Mouse (Mus musculus): Measurements from ENCODE around the gene Gab1.

- TF ChIP-seq CTCF (conservative IDR thresholded peaks at IDR 0.05; ENCODE audit: low read length) (no peak), NANOG (IDR thresholded peaks at IDR 0.05; ENCODE audit: borderline replicate concordance, low read length) (no peak), POU5F1 (IDR thresholded peaks at IDR 0.05; ENCODE audit: borderline replicate concordance, low read length) (no peak)
These were observed 1.4 kb downstream of the Gab1 start for GRCm38 (mm10) chr8:80878801-80879425.

All from E14TG2a.4 (cell line).